Mouse (Mus musculus): ENCODE data around the gene Bcl2l11.

- TF ChIP-seq POLR2A (IDR thresholded peaks at IDR 0.05; ENCODE audit: insufficient read depth, low read depth, low read length) (no peak), CTCF (IDR thresholded peaks at IDR 0.05; ENCODE audit: insufficient read depth, low read depth, low read length) (no peak)
Measured at GRCm38 (mm10) chr2:128183762-128184161, 57.9 kb downstream of the Bcl2l11 start.

Data from olfactory bulb, adult 2 months (tissue).